Mouse (Mus musculus) CD4-positive, CD25-positive, alpha-beta regulatory T cell, adult 2 months (primary cell): ENCODE data around the gene Fbll1.

ENCODE experiments used
- DNase-seq: peaks from one replicate; pipeline ENCODE4 v3.0.0-alpha.2; 2012; ENCODE audit warnings: low read depth, low spot score

Gene Fbll1

GRCm38 (mm10) chr11:35784002-35784401, 14.7 kb downstream of the Fbll1 start:
- DNase-seq: no peak

DNA sequence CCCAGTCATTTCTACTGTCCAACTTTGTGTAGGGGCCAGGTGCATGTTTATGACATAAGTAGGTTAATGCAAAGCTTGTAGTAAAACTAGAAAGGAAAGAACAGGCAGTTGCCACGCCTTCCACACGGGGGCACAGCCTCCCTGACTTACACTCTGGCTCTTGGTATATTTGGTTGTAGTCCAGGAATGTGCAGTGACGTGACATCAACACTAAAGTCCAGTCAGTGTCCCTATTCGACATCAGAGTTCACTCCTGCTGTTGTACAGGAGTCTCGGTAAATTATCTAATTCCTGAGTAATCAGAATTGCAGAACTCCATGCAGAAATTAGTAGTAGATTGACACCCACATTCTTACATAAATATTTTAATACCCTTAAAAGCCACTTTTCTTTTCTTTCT, 15.6 kb downstream of the Fbll1 start:
- no peak for DNase-seq

DNA sequence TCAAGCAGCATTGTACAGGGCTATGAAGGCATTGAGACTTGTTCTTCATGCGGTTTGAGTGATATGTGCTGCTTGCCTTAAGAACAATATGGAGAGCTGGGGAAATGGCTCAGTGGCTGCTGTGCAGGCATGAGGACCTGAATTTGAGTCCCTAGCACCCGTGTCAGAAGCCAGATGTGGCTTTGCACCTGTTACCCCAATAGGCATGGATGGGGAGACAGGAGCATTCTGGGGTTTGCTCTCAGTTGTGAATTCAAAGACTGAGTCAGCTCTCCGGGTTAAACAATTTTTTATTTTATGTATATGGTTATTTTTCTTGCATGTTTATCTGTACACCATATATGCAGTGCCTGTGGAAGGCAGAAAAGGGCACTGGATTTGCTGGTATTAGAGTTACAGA, 16.2 kb downstream of the Fbll1 start:
- DNase-seq: no peak

DNA sequence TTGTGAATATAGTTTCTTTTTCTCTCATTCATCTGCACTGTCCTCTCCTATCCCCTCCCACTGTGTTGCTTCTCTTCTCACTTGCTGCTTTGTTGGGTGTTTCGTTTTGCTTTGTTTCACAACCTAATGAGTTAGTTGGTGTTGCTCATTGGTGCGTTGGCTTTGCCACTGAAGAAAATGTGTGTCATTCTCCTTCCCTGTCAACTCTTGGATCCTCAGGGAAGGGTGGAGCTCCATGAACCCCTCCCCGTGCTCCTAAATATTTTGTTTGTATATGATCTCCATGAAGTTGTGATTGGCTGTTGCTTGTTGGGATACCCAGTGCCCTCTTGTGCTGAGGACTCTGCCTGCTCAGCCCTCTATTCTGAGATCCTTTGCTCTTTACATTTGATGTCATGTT, 18.3 kb downstream of the Fbll1 start:
- DNase-seq: no peak

DNA sequence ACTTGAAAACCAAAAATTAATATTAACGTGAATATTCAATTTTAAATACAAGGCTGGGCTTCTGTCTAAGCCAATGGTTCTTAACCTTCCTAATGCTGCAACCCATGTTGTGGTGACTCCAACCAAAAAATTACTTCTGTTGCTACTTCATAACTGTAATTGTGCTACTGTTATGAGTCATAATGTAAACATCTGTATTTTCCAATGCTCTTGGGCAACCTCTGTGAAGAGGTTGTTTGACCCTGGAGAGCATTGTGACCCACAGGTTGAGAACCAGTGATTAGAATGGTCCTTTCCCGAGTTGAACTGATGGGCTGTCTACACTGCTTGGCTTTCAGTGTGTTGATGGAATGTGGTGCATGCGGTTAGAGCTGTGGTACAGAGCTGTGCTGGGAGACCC, 22.2 kb downstream of the Fbll1 start:
- no peak for DNase-seq

DNA sequence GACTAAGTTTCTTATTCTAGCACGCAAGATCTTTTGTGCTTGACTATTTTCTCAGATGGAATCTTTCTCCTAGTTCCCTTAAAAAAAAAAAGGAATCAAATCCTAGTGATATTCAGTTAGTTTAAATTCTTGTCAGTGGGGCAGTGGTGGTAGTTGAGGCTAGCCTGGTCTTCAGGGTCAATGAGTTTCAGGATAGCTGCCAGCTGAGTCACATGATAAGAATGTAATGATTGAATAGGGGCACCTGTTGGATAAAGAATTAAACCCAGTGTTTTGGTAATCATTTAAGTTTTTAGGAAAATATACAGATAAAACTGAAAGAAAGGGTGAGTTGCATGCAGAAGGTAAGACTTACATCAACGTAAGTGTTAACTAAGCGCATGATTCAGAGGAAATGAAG, 23.1 kb downstream of the Fbll1 start:
- DNase-seq: no peak

DNA sequence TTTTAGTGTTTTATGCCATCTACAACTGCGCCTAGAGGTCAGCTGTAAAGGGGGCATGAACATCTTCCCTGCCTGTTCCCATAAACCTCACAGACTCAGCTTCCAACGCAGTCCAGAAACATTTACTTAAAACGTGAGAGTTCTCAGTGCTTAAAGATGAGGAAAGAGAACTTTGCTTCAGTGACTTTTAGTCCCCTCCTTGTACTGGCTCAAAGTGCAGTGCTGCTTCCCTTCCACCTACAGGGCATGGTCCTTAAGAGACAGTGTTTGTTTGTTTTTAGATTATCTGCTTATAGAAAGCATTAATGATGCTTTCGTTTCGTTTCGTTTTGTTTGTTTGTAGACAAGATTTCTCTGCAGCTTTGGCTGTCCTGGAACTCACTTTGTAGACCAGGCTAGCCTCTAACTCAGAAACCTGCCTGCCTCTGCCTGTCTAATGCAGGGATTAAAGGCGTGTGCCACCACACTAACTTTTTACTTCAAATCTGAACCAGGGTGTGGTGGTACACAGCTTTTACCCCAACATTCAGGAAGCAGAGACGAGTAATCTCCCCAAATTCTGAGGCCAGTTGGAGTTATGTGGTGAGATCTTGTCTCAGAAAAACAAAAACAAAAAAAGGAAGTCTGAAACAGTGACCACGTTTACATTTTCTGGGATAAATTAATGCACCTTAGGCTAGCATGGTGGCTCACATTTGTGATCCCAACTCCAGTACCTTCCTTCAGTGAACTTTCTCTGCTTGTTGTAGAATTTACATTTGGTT, 27.8 kb downstream of the Fbll1 start:
- DNase-seq: peak; percentile 8

DNA sequence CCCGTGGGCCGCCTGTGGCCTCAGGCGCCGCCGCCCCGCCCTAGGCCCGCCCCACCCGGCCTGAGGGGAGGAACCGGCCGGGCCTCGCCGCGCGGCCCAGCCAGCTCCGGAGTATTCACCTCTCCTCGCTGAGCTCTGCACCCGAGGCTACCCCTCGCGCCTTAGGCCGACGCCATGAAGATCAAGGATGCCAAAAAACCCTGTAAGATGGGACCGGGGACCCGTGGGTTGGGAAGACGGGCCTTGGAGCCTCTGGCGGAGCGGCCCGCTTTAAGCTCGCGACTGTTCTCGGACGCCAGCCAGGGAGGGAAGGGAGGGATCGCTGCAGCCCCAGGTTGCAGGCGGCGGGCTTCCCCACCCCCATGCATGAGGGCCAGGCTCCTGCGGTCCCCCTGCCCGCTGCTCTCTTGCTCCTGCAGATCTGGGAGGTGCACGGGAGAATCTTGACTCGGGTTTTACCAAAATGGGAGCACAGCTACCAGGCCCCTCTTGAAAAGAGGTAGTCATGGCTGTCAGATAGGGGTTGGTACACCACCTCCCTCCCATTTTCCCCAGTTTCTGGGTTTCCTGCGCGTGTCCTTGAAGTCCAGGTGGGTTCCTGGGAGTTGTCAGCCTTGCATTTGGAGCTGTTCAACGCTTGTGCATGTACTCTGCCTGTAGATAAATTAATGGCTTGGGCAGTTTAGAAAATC, 28.8 kb downstream of the Fbll1 start:
- DNase-seq: no peak

GRCm38 (mm10) chr11:35769188-35769745, 29.4 kb downstream of the Fbll1 start, which contains the start of gene Pank3:
Gene Pank3, plus strand, starts transcription at chr11:35769484.
- peak; percentile 98 for DNase-seq

GRCm38 (mm10) chr11:35766845-35767244, 31.8 kb downstream of the Fbll1 start:
- DNase-seq: no peak

DNA sequence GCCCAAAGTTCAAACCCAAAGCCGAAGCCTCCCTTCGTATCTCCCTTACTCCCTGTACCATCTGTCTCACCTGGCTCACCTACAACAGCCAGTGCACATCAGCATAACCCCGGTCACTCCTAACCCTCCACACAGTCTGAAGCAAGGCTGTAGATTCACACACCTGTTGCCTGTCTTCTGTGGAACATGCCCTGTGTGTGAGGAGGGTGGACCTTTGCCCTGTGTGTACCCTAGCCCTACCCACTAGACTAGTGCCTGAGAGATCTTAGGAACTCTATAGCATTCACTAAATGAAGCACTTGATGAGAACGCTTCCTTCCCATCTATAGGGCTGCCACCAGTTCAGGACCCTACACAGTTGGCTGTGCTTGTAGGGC, 38.1 kb downstream of the Fbll1 start:
- no peak for DNase-seq

- no peak for DNase-seq
Observed at GRCm38 (mm10) chr11:35760001-35760626, 38.6 kb downstream of the Fbll1 start.

- no peak for DNase-seq
Observed at GRCm38 (mm10) chr11:35756411-35757303, 42.0 kb downstream of the Fbll1 start.

- no peak for DNase-seq
Observed at GRCm38 (mm10) chr11:35755546-35755945, 43.1 kb downstream of the Fbll1 start.

DNA sequence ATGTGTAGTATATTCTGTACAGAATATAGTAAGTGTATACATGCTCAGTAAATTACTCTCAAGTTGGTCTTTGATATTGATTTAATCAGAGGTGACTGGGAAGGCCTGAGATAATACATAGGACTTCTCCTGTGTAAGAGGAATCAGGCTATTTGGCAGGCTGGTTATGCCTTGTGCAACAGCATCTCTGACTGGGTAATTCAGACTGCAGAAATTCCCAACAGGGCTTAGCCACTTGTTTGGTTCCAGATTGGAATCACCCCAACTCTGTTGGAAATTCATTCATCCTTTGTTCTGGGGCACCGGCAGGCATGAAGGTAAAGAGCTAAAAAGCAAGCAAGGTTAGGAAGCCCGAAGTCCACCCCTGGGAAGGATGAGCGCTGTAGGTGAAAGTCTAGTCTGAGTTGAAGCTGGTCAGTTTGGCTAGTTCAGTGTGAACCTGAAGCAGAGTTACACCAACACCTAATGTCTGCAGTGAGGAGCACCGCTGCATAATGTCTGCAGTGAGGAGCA, 43.7 kb downstream of the Fbll1 start:
- DNase-seq: no peak

DNA sequence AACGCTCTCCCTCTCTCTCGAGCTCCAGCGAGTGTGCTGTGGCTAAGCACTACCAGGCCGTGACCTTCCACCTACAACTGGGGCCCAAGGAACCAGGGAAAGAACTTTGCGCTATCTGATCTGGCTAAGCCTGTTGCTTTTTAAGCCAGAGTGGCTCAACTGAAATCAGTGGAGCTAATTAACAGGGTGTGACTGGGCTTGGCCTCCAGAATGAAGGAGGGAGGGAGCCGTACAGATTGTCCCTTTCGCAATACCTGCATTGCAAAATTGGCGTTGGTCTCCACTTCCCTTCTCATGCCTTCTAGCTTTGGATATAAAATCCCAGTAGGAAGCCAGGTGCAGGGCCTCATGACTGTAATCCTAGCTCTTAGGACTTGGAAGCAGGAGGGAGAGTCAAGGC, 48.1 kb downstream of the Fbll1 start:
- no peak for DNase-seq
